Mouse (Mus musculus) ES-E14 (cell line): ENCODE results near the gene 1110004F10Rik. TPM values are rescaled to one million over a fixed set of nuclear protein-coding genes. Genes with fewer than 3 reads are reported as not detected.
A peak's percentile ranks its signal among the peaks of the same experiment; 100 is the strongest.

ENCODE experiments used
- DNase-seq: peaks from one replicate; pipeline ENCODE4 v3.0.0-alpha.2; 2013; ENCODE audit warnings: low read depth, low spot score
- H3K27ac ChIP-seq: 2 replicates; pipeline ENCODE4 v1.5.1; 2012; ENCODE audit warnings: low read depth, mild to moderate bottlenecking, low read length, moderate library complexity, mixed read lengths; ENCODE audit not compliant: poor library complexity, insufficient read depth, severe bottlenecking
- H3K36me3 ChIP-seq: 2 replicates; pipeline ENCODE4 v1.6.1; 2012; ENCODE audit warnings: mild to moderate bottlenecking, low read length, moderate library complexity, mixed read lengths; ENCODE audit not compliant: control insufficient read depth, poor library complexity, insufficient read depth, severe bottlenecking
- H3K4me1 ChIP-seq, 2 experiments: fragments of 150-350 bp in 1 of 2; sonication (generic) in 1 of 2; 2 replicates each; pipeline ENCODE4 v1.6.1; 2012; ENCODE audit warnings: low read length in 2 of 2, mild to moderate bottlenecking in 1 of 2, mixed read lengths in 1 of 2; ENCODE audit not compliant: control insufficient read depth in 2 of 2, insufficient read depth in 2 of 2, poor library complexity in 1 of 2
- H3K4me3 ChIP-seq, 2 experiments: fragments of 150-350 bp in 1 of 2; sonication (generic) in 1 of 2; 2 replicates each; pipeline ENCODE4 v1.5.1; 2012; ENCODE audit warnings: low read length in 2 of 2, low read depth in 1 of 2, mild to moderate bottlenecking in 1 of 2, mixed read lengths in 1 of 2; ENCODE audit not compliant: insufficient read depth in 1 of 2, poor library complexity in 1 of 2, severe bottlenecking in 1 of 2
- H3K9ac ChIP-seq: 2 replicates; pipeline ENCODE4 v1.6.1; 2012; ENCODE audit warnings: low read depth, mild to moderate bottlenecking, low read length, mixed read lengths; ENCODE audit not compliant: poor library complexity, insufficient read depth, severe bottlenecking
- H3K9me3 ChIP-seq: fragments of 150-350 bp; sonication (generic); 2 replicates; pipeline ENCODE4 v1.6.1; 2012; ENCODE audit warnings: low read depth, mild to moderate bottlenecking, low read length; ENCODE audit not compliant: control insufficient read depth, insufficient read depth
- CHD2 ChIP-seq: IDR thresholded peaks from 2 replicates; pipeline ENCODE4 v1.6.1; 2014; ENCODE audit warnings: mild to moderate bottlenecking, low read depth, low read length, inconsistent platforms
- HCFC1 ChIP-seq: IDR thresholded peaks from 2 replicates; pipeline ENCODE4 v1.6.1; 2012; ENCODE audit warnings: low read length, inconsistent platforms, borderline replicate concordance; ENCODE audit not compliant: insufficient read depth
- MAFK ChIP-seq: IDR thresholded peaks from 2 replicates; pipeline ENCODE4 v1.6.1; 2014; ENCODE audit warnings: mild to moderate bottlenecking, low read depth, low read length, inconsistent platforms; ENCODE audit not compliant: insufficient read depth
- ZC3H11A ChIP-seq: IDR thresholded peaks from 2 replicates; pipeline ENCODE4 v1.6.1; 2012; ENCODE audit warnings: low read depth, mild to moderate bottlenecking, inconsistent platforms, low read length, borderline replicate concordance
- ZNF384 ChIP-seq: IDR thresholded peaks from 2 replicates; pipeline ENCODE4 v1.6.1; 2012; ENCODE audit warnings: low read depth, low read length, inconsistent platforms
- in situ Hi-C, 2 experiments: fragments of 600-800 bp; cut with MboI; formaldehyde crosslinking; loops; one replicate each; pipeline ENCODE4 v1.15.1; 2025; ENCODE audit warnings: low sequenced_read_pairs in 2 of 2, inconsistent platforms in 1 of 2; ENCODE audit not compliant: unreplicated experiment in 2 of 2
- total RNA-seq: library from RNA; depleted of rRNA; stranded (reverse); fragments of 300-350 nt; gene quantifications from 2 replicates; pipeline ENCODE4 v1.2.3, GENCODE M21; 2012

Gene 1110004F10Rik
- total RNA-seq, 1 experiment = 102 TPM

GRCm38 (mm10) chr7:116034282-116034758 is 4.9 kb upstream of the 1110004F10Rik start:
- Histone ChIP-seq H3K4me3 (peak overlapping the region; percentile 65 to 67), H3K9ac (no peak overlapping the region), H3K36me3 (no peaks in the 10 kb centered on the region), H3K4me1 (peaks cover 0 to 7% of the 10 kb centered on the region in 2 experiments; a peak in 1 of 4 replicates), H3K27ac (no peak overlapping the region), H3K9me3 (no peaks in the 10 kb centered on the region)
- TF ChIP-seq ZNF384 = no peak
- no peak for TF ChIP-seq HCFC1
- no peak for TF ChIP-seq MAFK
- no peak for TF ChIP-seq CHD2
- peak; percentile 59 for DNase-seq
- in situ Hi-C loops = loop anchor here in 1 of 2 experiments (10.0 to 25.0 kb wide), 2 partner anchors 810 to 1122 kb away; no protein-coding TSS in a partner anchor

GRCm38 (mm10) chr7:116035504-116035903 is 3.7 kb upstream of the 1110004F10Rik start:
- H3K27ac ChIP-seq = no peak overlapping the region
- in situ Hi-C loops = loop anchor here in 1 of 2 experiments (10.0 to 25.0 kb wide), 2 partner anchors 811 to 1123 kb away; no protein-coding TSS in a partner anchor
- no peak for DNase-seq
- H3K9me3 ChIP-seq = no peaks in the 10 kb centered on the region
- no peak overlapping the region for H3K4me3 ChIP-seq
- no peak overlapping the region for H3K9ac ChIP-seq
- H3K4me1 ChIP-seq = peaks cover 0 to 7% of the 10 kb centered on the region in 2 experiments; a peak in 1 of 4 replicates
- no peaks in the 10 kb centered on the region for H3K36me3 ChIP-seq
- TF ChIP-seq CHD2 = no peak
- TF ChIP-seq MAFK = no peak
- TF ChIP-seq HCFC1 = no peak
- TF ChIP-seq ZC3H11A = no peak

GRCm38 (mm10) chr7:116036591-116037555 is 2.3 kb upstream of the 1110004F10Rik start:
- no peak overlapping the region for H3K27ac ChIP-seq
- no peaks in the 10 kb centered on the region for H3K36me3 ChIP-seq
- H3K4me1 ChIP-seq = 0 out of 4 replicates have a peak, but pooled peaks cover 0 to 2% of the 10 kb centered on the region in 2 experiments
- H3K9ac ChIP-seq = no peak overlapping the region
- no peaks in the 10 kb centered on the region for H3K9me3 ChIP-seq
- DNase-seq = no peak
- TF ChIP-seq HCFC1 (no peak), CHD2 (no peak), ZC3H11A (no peak), ZNF384 (no peak), MAFK (no peak)
- no peak overlapping the region for H3K4me3 ChIP-seq
- in situ Hi-C loops = loop anchor here in 1 of 2 experiments (10.0 to 25.0 kb wide), 2 partner anchors 812 to 1125 kb away; no protein-coding TSS in a partner anchor

- no peaks in the 10 kb centered on the region for H3K4me1 ChIP-seq
- no peak overlapping the region for H3K27ac ChIP-seq
- H3K9ac ChIP-seq = no peak overlapping the region
Measured at GRCm38 (mm10) chr7:116038024-116038423, 1.2 kb upstream of the 1110004F10Rik start.

More at GRCm38 (mm10) chr7:116038024-116038423, 1.2 kb upstream of the 1110004F10Rik start:
- no peak for TF ChIP-seq MAFK
- no peak for TF ChIP-seq ZC3H11A
- TF ChIP-seq HCFC1 = no peak
- no peak for TF ChIP-seq ZNF384
- TF ChIP-seq CHD2 = no peak
- in situ Hi-C loops = loop anchor here in 1 of 2 experiments (10.0 to 25.0 kb wide), 2 partner anchors 813 to 1126 kb away; no protein-coding TSS in a partner anchor
- DNase-seq = no peak
- Histone ChIP-seq H3K36me3 (no peaks in the 10 kb centered on the region), H3K4me3 (no peak overlapping the region), H3K9me3 (no peaks in the 10 kb centered on the region)
